Mouse (Mus musculus): ENCODE measurements at regions not wholly inside any gene's neighbourhood (a gene's known extent, or its start where the extent isn't known, plus 50 kb on each side); places are given as distances from the start of the nearest gene placed in this dataset.

- no peak for DNase-seq (ENCODE audit: extremely low spot score in 1 of 2, low spot score in 2 of 2)
- intact Hi-C loops (cut with DNase I): no loop called here
Measured at GRCm38 (mm10) chr2:56460625-56461590, 662.9 kb downstream of the Nr4a2 start.

GRCm38 (mm10) chr2:56459430-56459829 lies 664.4 kb downstream of the Nr4a2 start:
- DNase-seq (ENCODE audit: extremely low spot score in 1 of 2, low spot score in 2 of 2): no peak
- no peak for TF ChIP-seq CTCF (IDR thresholded peaks at IDR 0.05)
- Histone ChIP-seq H3K4me3 (no peak overlapping the region), H3K27ac (no peak overlapping the region)
- intact Hi-C loops (cut with DNase I): no loop called here

More at GRCm38 (mm10) chr2:56460625-56461590, 662.9 kb downstream of the Nr4a2 start:
- Histone ChIP-seq H3K4me3 (no peak overlapping the region), H3K27ac (no peak overlapping the region)
- TF ChIP-seq CTCF (IDR thresholded peaks at IDR 0.05): no peak

GRCm38 (mm10) chr2:56457594-56457993 lies 666.2 kb downstream of the Nr4a2 start:
- no peak for TF ChIP-seq CTCF (IDR thresholded peaks at IDR 0.05)
- DNase-seq (ENCODE audit: extremely low spot score in 1 of 2, low spot score in 2 of 2): no peak
- H3K4me3 ChIP-seq: no peak overlapping the region
- intact Hi-C loops (cut with DNase I): no loop called here
- no peak overlapping the region for H3K27ac ChIP-seq

DNA sequence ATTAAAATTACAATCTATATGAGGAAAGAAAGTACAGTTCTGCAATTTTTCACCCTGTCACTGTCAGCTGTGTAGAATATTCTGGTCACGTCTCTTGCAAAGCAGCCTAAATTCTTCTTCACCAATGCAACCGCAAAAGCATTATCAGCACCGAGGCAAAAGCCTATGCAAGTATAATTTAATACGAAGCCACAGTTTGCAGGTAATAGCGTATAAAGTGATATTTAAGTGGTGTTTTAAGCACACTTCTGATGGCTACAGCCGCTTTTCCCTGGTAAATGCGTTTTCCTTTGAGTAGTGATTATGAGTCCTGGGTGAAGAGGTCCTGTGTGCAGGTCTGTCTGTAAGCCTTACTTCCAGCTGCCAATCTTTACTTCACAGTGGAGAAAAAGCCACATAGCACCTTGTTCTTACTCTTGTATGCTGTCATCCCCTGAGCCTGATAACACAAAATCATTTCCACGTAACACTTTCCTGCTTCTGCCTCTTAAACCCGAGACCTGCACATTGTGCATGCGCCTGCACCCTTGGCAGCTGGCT lies 667.9 kb downstream of the Nr4a2 start:
- Histone ChIP-seq H3K4me3 (no peak overlapping the region), H3K27ac (no peak overlapping the region)
- no peak for DNase-seq (ENCODE audit: extremely low spot score in 1 of 2, low spot score in 2 of 2)
- intact Hi-C loops (cut with DNase I): no loop called here
- TF ChIP-seq CTCF (IDR thresholded peaks at IDR 0.05): no peak

GRCm38 (mm10) chr2:56454611-56455066 lies 669.2 kb downstream of the Nr4a2 start:
- Histone ChIP-seq H3K27ac (no peak overlapping the region), H3K4me3 (peak overlapping the region; percentile 31)
- intact Hi-C loops (cut with DNase I): no loop called here
- TF ChIP-seq CTCF (IDR thresholded peaks at IDR 0.05): no peak
- no peak for DNase-seq (ENCODE audit: extremely low spot score in 1 of 2, low spot score in 2 of 2)

DNA sequence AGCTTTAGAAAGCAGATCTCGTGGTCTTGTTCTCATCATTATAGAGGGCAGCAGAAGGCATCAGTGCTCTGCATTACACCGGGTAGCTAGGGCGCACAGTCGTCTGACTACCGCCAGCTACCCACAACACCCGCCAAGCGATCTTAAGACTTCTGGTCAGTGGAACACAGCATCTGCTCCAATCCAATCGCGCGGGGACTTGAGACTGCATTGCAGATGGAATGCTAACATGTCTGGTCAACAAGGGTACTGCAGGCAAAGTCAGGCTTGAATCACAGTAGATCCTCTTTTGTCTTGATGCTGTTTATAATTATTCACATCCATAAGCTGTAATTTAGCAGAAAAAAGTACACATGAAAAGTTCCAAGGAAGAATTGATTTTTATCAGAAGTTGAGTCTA lies 682.9 kb downstream of the Nr4a2 start:
- H3K4me3 ChIP-seq: no peak overlapping the region
- intact Hi-C loops (cut with DNase I): no loop called here

More for the DNA sequence above, 682.9 kb downstream of the Nr4a2 start:
- no peak for DNase-seq (ENCODE audit: extremely low spot score in 1 of 2, low spot score in 2 of 2)
- H3K27ac ChIP-seq: no peak overlapping the region
- TF ChIP-seq CTCF (IDR thresholded peaks at IDR 0.05): no peak; the same call in 1 of the 2 replicates

All from left cerebral cortex, adult 2 months (tissue).